Mouse (Mus musculus) bone marrow, adult 2 months (tissue): ENCODE results near the gene Cdadc1. TPM values are rescaled to one million over a fixed set of nuclear protein-coding genes. Genes with fewer than 3 reads are reported as not detected.

Experiments
- H3K27ac ChIP-seq: fragments of 200-500 bp; 2 replicates; pipeline ENCODE4 v1.5.1; 2012; ENCODE audit warnings: low read depth, mild to moderate bottlenecking, control low read depth, inconsistent platforms, low read length; ENCODE audit not compliant: control insufficient read depth, poor library complexity, insufficient read depth
- H3K4me1 ChIP-seq: fragments of 200-500 bp; 2 replicates; pipeline ENCODE4 v1.6.1; 2011; ENCODE audit warnings: low read length; ENCODE audit not compliant: control insufficient read depth, insufficient read depth
- H3K4me3 ChIP-seq: fragments of 200-500 bp; replicated peaks from 2 replicates; pipeline ENCODE3; 2011; ENCODE audit warnings: mild to moderate bottlenecking, low read depth, low read length, control low read depth; ENCODE audit not compliant: control insufficient read depth
- CTCF ChIP-seq: fragments of 200-500 bp; IDR thresholded peaks from 2 replicates; pipeline ENCODE4 v1.5.1; 2011; ENCODE audit warnings: low read length, control low read depth; ENCODE audit not compliant: control insufficient read depth, insufficient read depth
- POLR2A ChIP-seq: fragments of 200-500 bp; IDR thresholded peaks from 2 replicates; pipeline ENCODE4 v1.6.1; 2011; ENCODE audit warnings: low read depth, mild to moderate bottlenecking, control low read depth, low read length, borderline replicate concordance; ENCODE audit not compliant: control insufficient read depth
- WGBS: fragments of 180-500 bp; shearing (Covaris S2); methylation state at CpG from one replicate; pipeline ENCODE4 v1.1.7; 2018; 5-methylcytosine and 5-hydroxymethylcytosine counted together
- polyA plus RNA-seq: library from polyadenylated mRNA; stranded (reverse); fragments of >200 nt; gene quantifications from 2 replicates; pipeline ENCODE4 v1.2.4, GENCODE M21; 2011; ENCODE audit warnings: low replicate concordance; ENCODE audit not compliant: missing spikeins, insufficient read depth, insufficient read length

Cdadc1 gene
- polyA plus RNA-seq, 1 experiment = 24.1 TPM

GRCm38 (mm10) chr14:59555928-59556531 is 41.7 kb downstream of the Cdadc1 start:
- Histone ChIP-seq H3K4me1 (peaks cover 4% of the 10 kb centered on the region; the same call in 1 of the 2 replicates), H3K4me3 (peak overlapping the region; percentile 24), H3K27ac (peak overlapping the region; percentile 37)
- TF ChIP-seq POLR2A = no peak
- peak; percentile 33; the same call in 1 of the 2 replicates for TF ChIP-seq CTCF
- 54% methylated on average over 13 of the region's 13 CpGs for whole genome bisulfite sequencing

- 16% methylated on average over 8 of the region's 8 CpGs for WGBS
Measured at GRCm38 (mm10) chr14:59555018-59555417, 42.7 kb downstream of the Cdadc1 start.

GRCm38 (mm10) chr14:59554025-59554424 is 43.7 kb downstream of the Cdadc1 start:
- Histone ChIP-seq H3K4me1 (peaks cover 4% of the 10 kb centered on the region; the same call in 1 of the 2 replicates), H3K27ac (no peak overlapping the region), H3K4me3 (no peak overlapping the region)
- TF ChIP-seq CTCF = 0 out of 2 replicates have a peak, but pooled peaks have one; percentile 11
- TF ChIP-seq POLR2A = no peak
- 77% methylated on average over 5 of the region's 5 CpGs for WGBS

More at GRCm38 (mm10) chr14:59555018-59555417, 42.7 kb downstream of the Cdadc1 start:
- Histone ChIP-seq H3K4me3 (no peak overlapping the region), H3K27ac (peak overlapping the region; percentile 56), H3K4me1 (peaks cover 4% of the 10 kb centered on the region; the same call in 1 of the 2 replicates)
- TF ChIP-seq CTCF (no peak), POLR2A (no peak)

DNA sequence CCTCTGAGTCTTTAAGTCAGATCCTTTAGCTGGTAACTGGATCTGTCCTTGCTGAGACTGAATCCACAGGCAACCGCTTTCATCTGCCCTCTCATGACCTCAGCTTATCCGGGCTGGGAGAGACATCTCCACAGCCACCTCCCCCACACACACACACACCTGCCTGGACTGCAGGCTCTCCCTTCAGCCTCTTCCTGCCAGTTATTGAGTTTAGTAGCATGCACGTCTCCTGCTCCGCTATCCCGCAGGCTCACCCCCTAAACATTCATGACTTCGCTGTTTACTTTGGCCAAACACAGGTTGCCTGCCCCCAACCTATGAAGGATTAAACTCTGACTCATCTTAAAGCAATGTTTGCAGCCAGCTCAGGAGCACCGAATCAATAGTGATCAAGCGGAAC is 45.8 kb downstream of the Cdadc1 start:
- Histone ChIP-seq H3K4me1 (peaks cover 2% of the 10 kb centered on the region; the same call in 1 of the 2 replicates), H3K4me3 (no peak overlapping the region), H3K27ac (no peak overlapping the region)
- TF ChIP-seq CTCF = no peak
- TF ChIP-seq POLR2A = no peak
- WGBS = 81% methylated on average over 8 of the region's 8 CpGs

DNA sequence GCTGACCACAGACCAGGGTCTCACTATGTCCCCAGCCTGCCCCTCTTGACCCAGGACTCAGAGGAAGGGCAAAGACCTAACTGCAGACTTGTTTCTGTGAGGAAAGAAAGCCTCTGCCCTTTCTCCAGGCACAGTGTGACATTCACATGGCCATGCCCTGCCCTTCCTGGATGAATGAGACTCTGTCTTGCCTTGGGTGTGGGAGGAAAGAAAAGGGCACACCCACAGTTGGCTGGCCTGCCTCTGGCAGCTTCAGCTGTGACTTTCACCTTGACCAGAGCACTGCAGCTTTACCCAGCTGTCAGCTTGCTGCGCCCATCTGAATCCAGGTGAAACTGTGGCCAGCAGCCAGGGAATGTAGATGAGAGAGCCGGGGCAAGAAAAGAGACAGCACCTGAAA is 46.9 kb downstream of the Cdadc1 start:
- no peak overlapping the region for H3K27ac ChIP-seq
- TF ChIP-seq CTCF (no peak), POLR2A (no peak)
- H3K4me1 ChIP-seq = peaks cover under 1% of the 10 kb centered on the region; the same call in 1 of the 2 replicates
- WGBS = 81% methylated on average over 2 of the region's 2 CpGs
- no peak overlapping the region for H3K4me3 ChIP-seq

- 81% methylated on average over 6 of the region's 6 CpGs for WGBS
- no peak for TF ChIP-seq POLR2A
- TF ChIP-seq CTCF = no peak
- no peak overlapping the region for H3K4me3 ChIP-seq
Measured at GRCm38 (mm10) chr14:59549106-59549505, 48.7 kb downstream of the Cdadc1 start.

GRCm38 (mm10) chr14:59548532-59548931 is 49.2 kb downstream of the Cdadc1 start:
- Histone ChIP-seq H3K4me1 (no peaks in the 10 kb centered on the region; the same call in 1 of the 2 replicates), H3K27ac (no peak overlapping the region), H3K4me3 (no peak overlapping the region)
- TF ChIP-seq CTCF (no peak), POLR2A (no peak)
- WGBS = 87% methylated on average over 2 of the region's 2 CpGs

More at GRCm38 (mm10) chr14:59549106-59549505, 48.7 kb downstream of the Cdadc1 start:
- H3K27ac ChIP-seq = no peak overlapping the region
- no peaks in the 10 kb centered on the region; the same call in 1 of the 2 replicates for H3K4me1 ChIP-seq

DNA sequence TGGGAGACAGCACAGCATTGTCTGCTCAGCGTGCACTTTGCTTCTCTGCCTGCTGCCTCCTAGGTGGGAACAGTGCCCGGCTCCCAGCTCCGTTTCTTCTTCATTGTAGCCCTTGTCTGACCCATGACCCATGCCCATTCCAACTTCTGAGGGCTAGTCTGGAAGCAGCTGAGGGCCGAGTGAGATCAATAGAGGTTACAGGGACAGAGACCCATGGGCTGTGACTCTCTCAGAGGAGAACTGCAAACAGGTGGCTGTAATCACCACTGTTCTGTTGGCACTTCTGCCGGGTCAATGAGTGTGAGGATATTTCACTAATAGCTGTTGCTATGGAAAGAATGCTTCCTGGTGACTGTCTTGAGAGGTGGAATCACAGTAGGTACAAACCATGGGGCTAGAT is 50.2 kb downstream of the Cdadc1 start:
- WGBS = 82% methylated on average over 5 of the region's 5 CpGs
- Histone ChIP-seq H3K27ac (no peak overlapping the region), H3K4me1 (no peaks in the 10 kb centered on the region), H3K4me3 (no peak overlapping the region)
- TF ChIP-seq POLR2A = no peak
- TF ChIP-seq CTCF = no peak
